Mouse (Mus musculus): ENCODE data around the gene Ncoa1. TPM values are rescaled to one million over a fixed set of nuclear protein-coding genes. Genes with fewer than 3 reads are reported as not detected.
A peak's percentile ranks its signal among the peaks of the same experiment; 100 is the strongest.

The Ncoa1 gene
- polyA plus RNA-seq, 1 experiment: not detected

- no peaks in the 10 kb centered on the region for H3K4me1 ChIP-seq (ENCODE audit: control insufficient read depth, insufficient read depth, low read length)
- 81% methylated on average over 3 of the region's 3 CpGs for WGBS
- H3K27ac ChIP-seq (ENCODE audit: insufficient read depth, low read depth, low read length): no peak overlapping the region
- TF ChIP-seq POLR2A (IDR thresholded peaks at IDR 0.05; ENCODE audit: insufficient read depth, low read depth, low read length): no peak
- TF ChIP-seq CTCF (IDR thresholded peaks at IDR 0.05; ENCODE audit: insufficient read depth, low read depth, low read length): no peak
- no peak overlapping the region for H3K4me3 ChIP-seq (ENCODE audit: insufficient read depth, low read depth, low read length)
Observed at GRCm38 (mm10) chr12:4340325-4340924, 136.6 kb downstream of the Ncoa1 start.

- no peaks in the 10 kb centered on the region for H3K4me1 ChIP-seq (ENCODE audit: control insufficient read depth, insufficient read depth, low read length)
- no peak overlapping the region for H3K27ac ChIP-seq (ENCODE audit: insufficient read depth, low read depth, low read length)
- TF ChIP-seq CTCF (IDR thresholded peaks at IDR 0.05; ENCODE audit: insufficient read depth, low read depth, low read length): no peak
- TF ChIP-seq POLR2A (IDR thresholded peaks at IDR 0.05; ENCODE audit: insufficient read depth, low read depth, low read length): no peak
- no peak overlapping the region for H3K4me3 ChIP-seq (ENCODE audit: insufficient read depth, low read depth, low read length)
- WGBS: 88% methylated on average over 5 of the region's 5 CpGs
Observed at GRCm38 (mm10) chr12:4323604-4324003, 153.4 kb downstream of the Ncoa1 start.

- H3K4me3 ChIP-seq (ENCODE audit: insufficient read depth, low read depth, low read length): no peak overlapping the region
- TF ChIP-seq POLR2A (IDR thresholded peaks at IDR 0.05; ENCODE audit: insufficient read depth, low read depth, low read length): no peak
- no peak for TF ChIP-seq CTCF (IDR thresholded peaks at IDR 0.05; ENCODE audit: insufficient read depth, low read depth, low read length)
- no peaks in the 10 kb centered on the region for H3K4me1 ChIP-seq (ENCODE audit: control insufficient read depth, insufficient read depth, low read length)
- H3K27ac ChIP-seq (ENCODE audit: insufficient read depth, low read depth, low read length): no peak overlapping the region
- WGBS: 63% methylated on average over 2 of the region's 2 CpGs
Observed at GRCm38 (mm10) chr12:4322227-4322626, 154.8 kb downstream of the Ncoa1 start.

GRCm38 (mm10) chr12:4313824-4314223 is 163.2 kb downstream of the Ncoa1 start:
- Histone ChIP-seq H3K4me1 (ENCODE audit: control insufficient read depth, insufficient read depth, low read length) (no peaks in the 10 kb centered on the region), H3K4me3 (ENCODE audit: insufficient read depth, low read depth, low read length) (no peak overlapping the region), H3K27ac (ENCODE audit: insufficient read depth, low read depth, low read length) (no peak overlapping the region)
- TF ChIP-seq CTCF (IDR thresholded peaks at IDR 0.05; ENCODE audit: insufficient read depth, low read depth, low read length): no peak
- TF ChIP-seq POLR2A (IDR thresholded peaks at IDR 0.05; ENCODE audit: insufficient read depth, low read depth, low read length): no peak

GRCm38 (mm10) chr12:4306712-4307313 is 170.2 kb downstream of the Ncoa1 start:
- TF ChIP-seq POLR2A (IDR thresholded peaks at IDR 0.05; ENCODE audit: insufficient read depth, low read depth, low read length) (no peak), CTCF (IDR thresholded peaks at IDR 0.05; ENCODE audit: insufficient read depth, low read depth, low read length) (no peak)
- 94% methylated on average over 1 of the region's 1 CpGs for WGBS
- Histone ChIP-seq H3K27ac (ENCODE audit: insufficient read depth, low read depth, low read length) (peak overlapping the region; percentile 73), H3K4me1 (ENCODE audit: control insufficient read depth, insufficient read depth, low read length) (no peaks in the 10 kb centered on the region), H3K4me3 (ENCODE audit: insufficient read depth, low read depth, low read length) (no peak overlapping the region)

DNA sequence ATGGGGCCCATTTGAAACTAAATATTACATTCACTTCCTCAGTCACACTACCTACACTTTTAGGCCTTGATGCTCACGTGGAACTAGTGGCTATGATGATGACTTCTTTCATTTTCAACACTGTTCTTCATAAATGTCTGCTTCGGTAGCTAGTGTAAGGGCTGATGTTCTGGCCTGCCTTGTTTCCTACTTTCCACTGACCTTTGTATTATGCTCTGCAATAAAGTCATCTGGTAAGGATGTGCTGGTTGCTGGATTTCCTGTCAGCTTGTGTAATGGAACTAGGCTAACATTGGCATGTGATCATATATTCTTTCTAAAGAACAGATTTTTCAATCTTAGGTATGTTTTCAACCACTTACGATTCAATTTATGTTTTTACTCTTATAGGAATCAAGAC is 177.7 kb downstream of the Ncoa1 start:
- Histone ChIP-seq H3K27ac (ENCODE audit: insufficient read depth, low read depth, low read length) (no peak overlapping the region), H3K4me3 (ENCODE audit: insufficient read depth, low read depth, low read length) (no peak overlapping the region), H3K4me1 (ENCODE audit: control insufficient read depth, insufficient read depth, low read length) (no peaks in the 10 kb centered on the region)
- 91% methylated on average over 3 of the region's 3 CpGs for WGBS
- no peak for TF ChIP-seq CTCF (IDR thresholded peaks at IDR 0.05; ENCODE audit: insufficient read depth, low read depth, low read length)
- no peak for TF ChIP-seq POLR2A (IDR thresholded peaks at IDR 0.05; ENCODE audit: insufficient read depth, low read depth, low read length)

DNA sequence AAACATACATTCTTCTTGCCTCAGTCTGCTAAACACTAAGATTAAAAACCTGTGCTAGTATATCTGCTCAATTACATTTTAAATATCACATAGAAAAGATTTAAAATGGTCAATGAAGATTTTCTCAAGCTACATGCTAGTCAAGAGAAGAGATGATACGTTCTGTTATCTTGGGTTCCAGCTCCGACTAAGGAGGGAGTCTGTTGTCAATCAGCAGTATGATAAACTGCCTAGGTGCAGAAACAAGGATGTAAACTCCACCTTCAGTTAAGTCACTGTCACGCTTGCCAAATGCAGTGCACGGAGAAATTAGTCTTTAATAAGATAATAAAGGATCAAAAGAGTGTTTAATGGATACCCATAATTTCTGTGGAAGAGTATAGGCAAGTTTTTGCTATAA is 178.4 kb downstream of the Ncoa1 start:
- WGBS: 92% methylated on average over 4 of the region's 4 CpGs
- Histone ChIP-seq H3K4me3 (ENCODE audit: insufficient read depth, low read depth, low read length) (no peak overlapping the region), H3K27ac (ENCODE audit: insufficient read depth, low read depth, low read length) (no peak overlapping the region), H3K4me1 (ENCODE audit: control insufficient read depth, insufficient read depth, low read length) (no peaks in the 10 kb centered on the region)
- no peak for TF ChIP-seq POLR2A (IDR thresholded peaks at IDR 0.05; ENCODE audit: insufficient read depth, low read depth, low read length)
- no peak for TF ChIP-seq CTCF (IDR thresholded peaks at IDR 0.05; ENCODE audit: insufficient read depth, low read depth, low read length)

DNA sequence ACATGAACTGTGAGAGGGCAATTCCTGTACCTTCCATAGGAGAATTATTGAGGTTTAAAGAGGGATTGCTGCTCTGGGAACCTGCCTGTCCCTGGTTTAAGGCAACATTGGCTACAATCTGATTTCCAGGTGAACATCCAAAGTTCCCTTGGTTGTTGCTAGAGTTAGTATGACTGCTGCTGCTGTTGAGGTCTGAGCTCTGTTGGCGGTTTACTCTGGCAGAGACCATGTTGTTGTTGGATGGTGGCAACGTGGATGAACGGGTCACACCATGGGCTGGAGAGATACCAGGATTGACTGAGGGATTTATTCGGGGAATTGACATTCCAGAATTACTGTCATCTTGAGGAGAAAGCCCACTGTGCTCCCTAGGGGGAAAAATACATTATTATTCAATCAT is 181.1 kb downstream of the Ncoa1 start:
- Histone ChIP-seq H3K27ac (ENCODE audit: insufficient read depth, low read depth, low read length) (no peak overlapping the region), H3K4me3 (ENCODE audit: insufficient read depth, low read depth, low read length) (no peak overlapping the region), H3K4me1 (ENCODE audit: control insufficient read depth, insufficient read depth, low read length) (no peaks in the 10 kb centered on the region)
- TF ChIP-seq POLR2A (IDR thresholded peaks at IDR 0.05; ENCODE audit: insufficient read depth, low read depth, low read length) (no peak), CTCF (IDR thresholded peaks at IDR 0.05; ENCODE audit: insufficient read depth, low read depth, low read length) (no peak)
- WGBS: 77% methylated on average over 4 of the region's 4 CpGs

GRCm38 (mm10) chr12:4295281-4295680 is 181.7 kb downstream of the Ncoa1 start:
- Histone ChIP-seq H3K4me3 (ENCODE audit: insufficient read depth, low read depth, low read length) (no peak overlapping the region), H3K27ac (ENCODE audit: insufficient read depth, low read depth, low read length) (no peak overlapping the region), H3K4me1 (ENCODE audit: control insufficient read depth, insufficient read depth, low read length) (no peaks in the 10 kb centered on the region)
- WGBS: 78% methylated on average over 8 of the region's 8 CpGs
- TF ChIP-seq POLR2A (IDR thresholded peaks at IDR 0.05; ENCODE audit: insufficient read depth, low read depth, low read length): no peak
- TF ChIP-seq CTCF (IDR thresholded peaks at IDR 0.05; ENCODE audit: insufficient read depth, low read depth, low read length): no peak

Data from olfactory bulb, adult 2 months (tissue).